Mouse (Mus musculus): ENCODE measurements around the gene Rara.

GRCm38 (mm10) chr11:98887703-98888102 lies 39.9 kb upstream of the Rara start:
- TF ChIP-seq POLR2A (IDR thresholded peaks at IDR 0.05; ENCODE audit: borderline replicate concordance, insufficient read depth, low read length) = no peak
- TF ChIP-seq CTCF (IDR thresholded peaks at IDR 0.05; ENCODE audit: borderline replicate concordance, insufficient read depth, low read depth, low read length) = no peak

Measured in cerebellum, adult 2 months (tissue).